Mouse (Mus musculus) layer of hippocampus, adult 9-11 months (tissue): ENCODE measurements around the gene Trpc7.

Experiments
- DNase-seq: peaks from one replicate; pipeline ENCODE4 v3.0.0; 2022

Trpc7 gene

DNA sequence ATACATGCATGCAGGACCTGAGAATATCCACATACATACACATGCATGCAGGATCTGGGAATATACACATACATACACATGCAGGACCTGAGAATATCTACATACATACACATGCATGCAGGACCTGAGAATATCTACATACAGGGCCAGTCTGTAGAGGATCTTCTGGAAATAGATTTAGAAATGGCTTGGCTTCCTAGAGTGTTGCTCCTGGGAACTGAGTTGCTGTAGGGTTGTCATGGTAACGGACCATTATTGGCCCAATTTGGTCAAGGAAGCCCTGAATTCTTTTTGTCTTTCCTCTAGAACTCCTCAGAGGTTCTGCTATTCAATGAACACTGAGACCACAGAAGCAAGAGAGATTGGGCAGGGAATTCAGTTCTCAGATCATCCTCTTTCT is 113.2 kb downstream of the Trpc7 start:
- DNase-seq: peak; percentile 52

- DNase-seq: peak; percentile 35
These were observed 114.1 kb downstream of the Trpc7 start for GRCm38 (mm10) chr13:56781697-56782096.

DNA sequence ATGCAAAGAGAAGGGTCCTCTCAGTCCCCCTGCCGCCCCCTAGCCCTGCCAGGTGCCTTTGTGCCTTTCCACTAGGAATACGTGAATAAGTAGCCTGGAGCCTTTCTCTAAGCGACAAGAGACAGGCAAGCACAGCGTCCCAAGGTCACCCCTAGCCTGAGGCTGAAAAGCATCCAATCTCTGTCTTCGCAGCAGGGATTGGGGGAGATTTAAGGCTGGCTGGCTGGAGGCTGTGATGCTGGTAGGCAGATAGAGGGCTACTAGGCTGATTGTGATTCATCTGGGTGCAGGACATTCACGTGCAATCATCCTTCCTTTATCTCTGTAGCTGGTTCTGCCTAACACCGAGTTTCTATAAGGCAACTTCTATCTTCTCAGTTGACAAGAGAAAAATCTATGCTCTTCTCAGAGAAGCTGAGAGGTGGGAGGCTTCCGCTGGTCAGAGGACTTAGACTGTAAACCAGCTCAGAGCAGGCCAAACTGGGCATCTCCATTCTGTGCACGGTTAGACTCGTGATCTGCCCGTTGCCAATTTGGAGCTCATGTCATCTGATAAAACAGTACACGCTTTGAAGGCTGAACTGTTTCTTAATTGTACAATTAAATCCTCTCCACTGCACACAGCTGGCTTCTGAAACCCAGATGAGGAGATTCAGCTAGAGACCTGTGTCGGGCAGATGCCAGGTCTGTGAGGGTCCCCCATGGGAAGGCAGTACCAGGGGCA is 114.9 kb downstream of the Trpc7 start:
- peak; percentile 38 for DNase-seq

- no peak for DNase-seq
These were observed 121.5 kb downstream of the Trpc7 start for GRCm38 (mm10) chr13:56774304-56774703.

DNA sequence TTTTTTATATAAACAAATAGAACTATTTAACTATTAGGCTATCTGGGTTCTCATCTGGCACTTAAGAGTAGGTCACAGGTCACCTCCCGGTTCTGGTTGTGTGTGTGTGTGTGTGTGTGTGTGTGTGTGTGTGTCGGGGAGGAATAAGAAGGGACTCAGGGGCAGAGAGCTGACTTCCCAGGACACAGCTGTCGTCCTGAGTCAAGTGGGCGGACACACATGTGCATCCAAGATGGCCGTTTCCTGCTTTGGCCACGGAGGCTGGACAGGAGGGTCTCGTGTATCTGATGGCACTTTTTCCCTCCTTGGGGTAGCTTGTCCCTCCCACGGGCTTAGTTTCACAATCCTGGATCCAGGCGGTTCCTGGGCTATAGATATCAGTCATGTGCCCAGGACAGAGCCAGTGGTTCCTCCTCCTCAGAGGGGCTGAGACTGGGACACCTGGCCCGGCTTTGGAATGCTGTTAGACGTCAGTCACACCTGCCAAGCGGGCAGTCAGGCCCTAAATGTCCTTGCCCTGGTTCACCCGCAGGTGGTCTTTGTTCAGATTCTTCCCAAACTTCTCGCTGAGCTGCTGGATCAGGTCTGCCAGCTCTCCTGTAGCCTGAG is 122.4 kb downstream of the Trpc7 start:
- no peak for DNase-seq

DNA sequence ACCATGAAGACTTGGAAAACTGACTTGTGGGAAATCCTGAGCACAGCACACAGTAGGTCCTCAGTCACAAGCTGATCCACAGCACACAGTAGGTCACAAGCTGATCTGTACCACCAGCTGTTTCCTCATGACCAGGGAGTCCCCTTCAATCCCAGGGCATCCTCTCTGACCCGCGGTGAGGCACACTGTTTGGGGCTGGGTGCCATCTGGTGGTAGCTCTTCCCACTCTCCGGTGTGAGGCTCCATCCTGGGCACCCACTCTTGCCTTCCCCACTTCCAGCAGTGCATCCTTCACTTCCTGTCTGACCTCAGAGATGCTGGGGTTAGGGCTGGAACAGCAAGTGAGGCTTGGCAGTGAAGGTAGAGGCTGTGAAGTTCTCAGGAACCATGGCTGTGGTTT is 123.2 kb downstream of the Trpc7 start:
- DNase-seq: no peak

GRCm38 (mm10) chr13:56770786-56771185 is 125.0 kb downstream of the Trpc7 start:
- no peak for DNase-seq

- peak; percentile 33 for DNase-seq
These were observed 125.6 kb downstream of the Trpc7 start for GRCm38 (mm10) chr13:56770136-56770578.

DNA sequence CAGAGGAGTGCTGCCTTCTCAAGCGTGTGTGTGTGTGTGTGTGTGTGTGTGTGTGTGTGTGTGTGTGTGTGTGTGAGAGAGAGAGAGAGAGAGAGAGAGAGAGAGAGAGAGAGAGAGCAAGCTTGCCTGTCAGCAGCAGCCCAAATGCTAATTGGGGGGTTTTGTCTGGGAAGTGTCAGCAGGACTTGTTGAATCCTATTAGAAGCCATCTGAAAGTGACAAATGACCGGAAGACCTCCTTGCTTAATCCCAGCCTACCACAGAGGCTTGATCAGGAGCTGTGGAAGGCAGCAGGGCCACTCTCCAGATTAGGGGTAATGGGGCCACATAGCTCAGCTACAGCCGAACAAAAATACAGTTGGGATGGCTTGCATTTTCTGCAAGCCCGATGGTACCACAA is 126.4 kb downstream of the Trpc7 start:
- DNase-seq: no peak

GRCm38 (mm10) chr13:56766211-56766610 is 129.6 kb downstream of the Trpc7 start:
- no peak for DNase-seq

GRCm38 (mm10) chr13:56765284-56766032 is 130.3 kb downstream of the Trpc7 start:
- DNase-seq: no peak

DNA sequence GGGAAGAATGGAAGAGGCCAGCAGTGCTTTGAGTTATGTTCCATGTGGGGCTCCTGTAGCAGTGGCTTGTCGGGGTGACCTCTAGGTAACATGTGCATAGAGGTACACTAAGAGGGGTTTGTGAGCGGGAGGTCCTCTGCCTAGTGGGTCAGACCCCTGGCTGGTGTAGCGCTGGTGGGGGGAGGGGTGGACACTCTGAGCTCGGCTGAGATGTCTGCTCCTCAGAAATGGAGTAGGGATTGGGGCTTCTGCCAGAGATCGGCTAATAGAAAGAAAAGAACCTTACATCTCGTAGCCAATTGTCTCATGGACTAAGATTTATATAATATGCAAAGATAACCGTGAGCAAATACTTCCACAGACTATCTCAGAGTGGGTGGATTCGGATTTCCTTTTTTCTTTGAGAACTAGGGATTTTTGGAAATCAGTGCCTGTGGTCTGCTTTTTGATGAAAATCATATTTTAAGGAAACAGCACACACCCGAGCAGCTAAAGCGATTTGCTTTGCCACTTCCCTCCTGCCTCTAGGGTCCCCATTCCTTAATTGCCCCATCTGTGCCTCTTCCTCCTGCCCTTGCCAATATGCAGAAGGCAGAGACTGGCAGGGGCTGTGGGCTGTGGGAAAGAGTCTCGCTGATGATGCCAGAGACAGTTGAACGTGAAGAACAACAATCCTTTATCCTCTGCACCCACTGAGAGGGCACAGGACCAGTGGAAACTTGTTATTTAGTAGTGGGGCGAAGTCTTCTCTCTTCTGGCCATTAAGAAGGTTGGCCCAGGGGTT is 133.2 kb downstream of the Trpc7 start:
- DNase-seq: no peak

DNA sequence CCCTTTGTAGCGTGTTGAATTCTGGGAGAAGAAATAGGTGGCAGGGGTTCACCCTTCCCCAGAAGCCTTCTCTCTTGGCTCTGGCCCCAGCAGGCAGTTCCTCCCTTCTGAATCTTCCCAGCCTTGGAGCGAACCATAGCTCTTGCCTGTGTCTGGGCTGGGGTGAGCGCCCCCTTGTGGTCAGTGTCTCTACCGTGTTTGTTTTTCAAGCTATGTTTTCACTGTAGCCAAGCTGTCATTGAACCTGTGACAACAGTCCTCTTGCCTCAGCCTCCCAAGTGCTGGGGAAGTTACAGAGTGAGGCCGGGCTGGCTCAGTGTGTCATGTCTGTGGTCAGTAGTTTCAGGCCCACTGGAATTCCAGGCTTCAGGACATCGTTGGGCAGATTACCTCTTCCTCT is 137.3 kb downstream of the Trpc7 start:
- DNase-seq: peak; percentile 51

DNA sequence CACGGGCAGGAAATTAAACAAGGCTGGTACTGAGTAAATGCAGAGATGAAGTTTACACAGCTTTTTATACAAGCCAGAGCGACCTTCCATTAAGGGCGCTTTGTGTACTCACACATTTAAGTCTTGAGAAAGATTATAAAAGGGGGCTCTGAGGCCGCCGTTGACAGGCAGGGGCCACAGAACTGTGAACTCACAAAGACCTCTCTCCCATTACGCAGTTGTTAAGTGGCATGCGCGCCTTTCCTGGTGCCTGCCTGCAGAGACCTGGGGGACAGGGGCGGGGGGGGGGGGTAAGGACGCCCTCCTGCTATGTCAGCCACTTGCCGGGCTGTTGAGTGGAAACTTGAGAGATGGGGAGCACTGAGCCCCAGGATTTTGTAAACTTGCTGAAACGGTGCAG is 138.6 kb downstream of the Trpc7 start:
- DNase-seq: no peak

DNA sequence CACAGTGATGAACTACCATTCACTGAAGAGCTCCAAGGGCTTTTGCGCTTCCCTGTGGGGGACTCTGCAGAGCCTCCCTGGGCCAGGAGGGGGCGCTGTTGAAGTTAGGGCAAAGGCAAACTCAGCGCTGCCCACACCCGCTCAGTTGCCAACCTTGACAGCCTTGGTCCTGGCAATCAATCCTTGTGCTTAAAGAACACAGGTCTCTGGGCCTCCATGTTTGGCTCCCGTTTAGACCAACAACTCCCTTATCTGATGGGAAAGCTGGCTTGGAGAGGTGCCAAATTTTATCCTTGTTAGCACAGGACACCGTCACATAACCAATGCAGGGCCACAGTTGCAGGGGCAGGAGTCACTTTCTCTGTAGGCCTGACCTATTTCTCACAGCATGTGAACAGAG is 139.9 kb downstream of the Trpc7 start:
- DNase-seq: no peak

DNA sequence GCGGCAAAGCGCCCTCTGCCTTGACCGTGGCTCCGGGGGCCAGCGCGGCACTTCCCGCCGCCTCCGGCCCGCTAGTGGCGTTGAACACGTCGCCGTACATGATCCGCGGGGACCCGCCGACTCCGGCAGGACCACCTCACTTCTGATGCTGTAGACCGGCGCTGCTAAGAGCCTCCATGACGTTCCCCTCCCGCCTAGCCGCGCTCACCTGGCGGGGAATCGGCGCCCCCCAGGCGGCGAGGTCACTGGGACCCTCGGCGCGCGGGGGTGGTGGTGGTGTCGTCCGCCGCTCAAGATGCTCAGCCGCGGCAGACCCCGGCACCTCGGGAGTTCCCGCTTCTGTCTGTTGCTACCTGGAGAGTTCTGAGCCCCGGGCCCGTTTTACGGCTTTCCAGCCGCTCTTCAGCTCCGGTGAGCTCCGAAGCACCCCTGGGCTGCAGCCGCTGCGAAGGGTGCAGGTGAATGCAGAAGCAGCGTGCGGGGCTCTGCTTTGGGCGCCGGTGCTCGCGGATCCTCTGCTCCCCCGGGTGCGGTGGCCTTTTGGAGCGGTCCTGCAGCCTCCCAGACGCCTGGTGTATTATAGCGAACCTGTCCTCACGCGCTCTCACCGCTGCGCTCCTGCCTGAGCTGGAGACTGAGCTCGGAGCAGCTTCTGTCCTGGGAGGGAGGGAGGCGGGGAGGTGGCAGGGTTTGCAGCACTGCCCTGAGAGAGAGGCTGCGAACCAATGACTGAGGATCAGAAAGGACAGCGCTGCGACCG is 142.4 kb downstream of the Trpc7 start, which contains the start of gene Gm45623:
Gm45623 (minus strand) TSS at position 636 of the 760 bp plus-strand sequence.
- DNase-seq: no peak

DNA sequence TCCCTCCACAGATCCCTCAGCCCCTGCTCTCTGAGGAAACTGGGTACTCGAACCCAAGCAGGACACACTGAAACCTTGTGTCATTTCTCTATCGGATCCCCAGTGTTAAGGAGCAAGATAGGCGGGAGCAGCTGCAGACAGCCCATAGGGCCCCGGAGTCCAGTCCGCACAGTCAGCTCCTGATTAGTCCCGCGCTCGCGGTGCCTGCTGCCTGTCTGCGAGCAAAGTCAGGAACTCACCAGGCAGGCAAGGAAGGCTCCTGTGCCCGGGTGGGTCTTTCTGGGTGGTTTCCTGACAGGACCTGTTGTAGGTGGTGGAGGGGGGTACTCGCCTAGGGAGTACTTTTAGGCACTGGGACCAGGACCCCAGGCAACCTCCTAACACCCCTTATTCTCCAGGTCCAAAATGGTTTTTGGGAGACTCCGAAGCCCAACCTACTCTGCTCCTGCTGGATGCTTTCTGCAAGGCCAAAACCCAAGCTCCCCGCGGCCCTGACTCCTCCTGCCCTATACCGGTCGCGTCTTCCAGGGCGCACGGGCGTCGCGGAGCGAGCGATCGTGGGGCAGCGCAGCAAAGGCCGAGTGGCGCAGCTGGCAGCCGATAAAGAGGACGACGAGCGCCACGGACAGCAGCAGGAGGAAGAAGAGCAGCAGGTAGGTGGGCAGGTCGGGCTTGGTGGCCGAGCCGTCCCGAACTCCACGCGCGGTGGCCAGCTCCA is 143.2 kb downstream of the Trpc7 start:
- DNase-seq: no peak

GRCm38 (mm10) chr13:56751774-56752173 is 144.0 kb downstream of the Trpc7 start:
- DNase-seq: no peak

- no peak for DNase-seq
These were observed 146.4 kb downstream of the Trpc7 start for GRCm38 (mm10) chr13:56749377-56749776.

DNA sequence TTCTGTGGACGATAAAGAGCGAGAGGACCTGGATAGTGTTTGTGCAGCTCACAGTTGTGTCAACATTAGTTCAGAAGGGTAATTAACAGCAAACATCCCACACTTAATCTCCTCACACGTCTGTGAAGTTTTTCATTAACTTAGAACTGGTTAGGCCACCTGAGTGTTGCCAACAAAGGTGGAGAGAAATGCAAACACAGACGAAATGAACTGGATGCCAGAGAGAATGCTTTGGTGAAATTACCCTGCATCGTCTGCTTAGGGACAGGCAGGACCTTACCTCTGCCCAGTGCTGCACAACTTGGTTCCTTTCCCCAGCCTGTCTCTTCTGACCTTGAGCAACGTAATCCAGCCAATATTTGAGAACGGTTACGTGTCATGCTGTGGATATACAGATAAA is 148.2 kb downstream of the Trpc7 start:
- no peak for DNase-seq

GRCm38 (mm10) chr13:56746739-56747532 is 148.9 kb downstream of the Trpc7 start:
- no peak for DNase-seq
